Mouse (Mus musculus): ENCODE measurements around the gene Gas2l1. TPM values are rescaled to one million over a fixed set of nuclear protein-coding genes. Genes with fewer than 3 reads are reported as not detected.

Gas2l1 gene
- polyA plus RNA-seq (2012; rRNA removed) = 40.2 and 48.3 TPM in 2 replicates

DNA sequence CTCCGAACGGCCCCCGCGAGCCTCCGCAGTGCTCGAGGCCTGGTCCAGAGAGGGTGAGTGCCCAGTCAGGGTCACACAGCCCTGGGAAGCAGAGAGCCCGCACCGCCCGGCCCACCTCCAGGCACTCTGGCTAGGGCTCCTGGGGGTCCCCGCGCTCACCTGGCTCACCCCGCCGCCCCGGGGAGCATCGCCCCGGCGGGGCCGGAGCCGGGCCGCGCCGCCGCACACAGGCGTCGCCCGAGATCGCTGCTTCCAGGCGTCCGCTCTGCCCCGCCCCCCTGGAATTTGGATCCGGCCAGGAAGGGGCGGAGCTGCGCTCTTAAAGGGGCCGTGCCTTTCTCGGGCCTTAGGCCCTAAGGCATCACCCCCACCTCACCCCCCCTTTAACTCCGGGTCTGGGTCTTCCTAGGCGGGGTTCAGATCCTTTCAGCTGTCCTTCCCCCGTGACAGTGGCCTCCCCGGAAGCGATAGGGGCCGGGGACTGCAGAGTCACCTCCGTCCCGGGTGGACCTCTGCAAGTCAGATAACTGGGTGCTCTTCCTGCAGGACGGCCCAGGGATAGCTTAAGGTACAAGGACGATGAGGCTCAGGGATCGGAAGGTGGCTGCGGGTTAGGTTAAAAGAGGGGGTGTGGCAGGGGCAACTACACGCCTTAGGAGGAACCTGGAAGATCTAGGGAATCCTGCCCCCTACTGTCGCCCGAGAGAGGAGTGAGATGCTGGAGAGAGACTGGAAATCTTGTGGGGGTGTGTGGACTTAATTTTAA, at the start of gene Gas2l1:
Gene Gas2l1 (minus strand): TSS at position 272 of the 766 bp plus-strand sequence.
- under 1% methylated on average over 47 of the region's 50 CpGs for WGBS

DNA sequence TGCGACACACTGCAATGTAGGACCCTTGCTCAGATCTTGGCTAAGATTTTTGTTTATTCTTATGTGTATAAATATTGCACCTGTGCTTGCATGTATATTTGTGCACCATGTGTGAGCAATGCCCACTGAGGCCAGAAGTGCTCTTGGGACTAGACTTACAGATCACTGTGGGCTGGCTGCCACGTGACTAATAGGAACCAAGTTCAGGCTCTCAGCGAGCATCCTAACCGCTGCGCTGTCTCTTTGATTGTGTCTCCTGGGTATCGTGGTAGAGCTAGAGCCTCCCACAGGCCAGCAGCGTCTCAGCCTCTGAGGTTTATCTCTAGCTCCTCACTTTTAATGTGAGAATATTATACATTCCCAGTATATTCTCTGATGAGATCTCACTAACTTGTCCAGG, 48.5 kb upstream of the Gas2l1 start:
- DNase-seq = no peak
- Histone ChIP-seq H3K4me3 (ENCODE audit: insufficient read depth, low read depth, low read length) (no peak overlapping the region), H3K36me3 (ENCODE audit: control insufficient read depth, insufficient read depth, low read length) (no peaks in the 10 kb centered on the region), H3K27ac (ENCODE audit: insufficient read depth, low read depth, low read length) (no peak overlapping the region), H3K27me3 (replicated peaks; ENCODE audit: control insufficient read depth, insufficient read depth, low read length) (no peaks in the 10 kb centered on the region), H3K4me1 (ENCODE audit: control insufficient read depth, insufficient read depth, low read length) (no peaks in the 10 kb centered on the region)
- 95% methylated on average over 7 of the region's 7 CpGs for WGBS
- TF ChIP-seq POLR2A (IDR thresholded peaks at IDR 0.05; ENCODE audit: low read depth, low read length) = no peak
- TF ChIP-seq CTCF (conservative IDR thresholded peaks at IDR 0.05; ENCODE audit: insufficient read depth, insufficient read length, low read depth, low read length) = no peak

More for the DNA sequence above, at the start of gene Gas2l1:
- peak; percentile 75 for TF ChIP-seq CTCF (conservative IDR thresholded peaks at IDR 0.05; ENCODE audit: insufficient read depth, insufficient read length, low read depth, low read length)
- no peak for TF ChIP-seq POLR2A (IDR thresholded peaks at IDR 0.05; ENCODE audit: low read depth, low read length)
- Histone ChIP-seq H3K4me3 (ENCODE audit: insufficient read depth, low read depth, low read length) (peak within 1 kb of the TSS; percentile 75), H3K27ac (ENCODE audit: insufficient read depth, low read depth, low read length) (peak within 1 kb of the TSS; percentile 44; the same call in 1 of the 2 replicates), H3K36me3 (ENCODE audit: control insufficient read depth, insufficient read depth, low read length) (peaks cover 3% of the 10 kb centered on the region), H3K4me1 (ENCODE audit: control insufficient read depth, insufficient read depth, low read length) (peaks cover 19% of the 10 kb centered on the region), H3K27me3 (replicated peaks; ENCODE audit: control insufficient read depth, insufficient read depth, low read length) (no peaks in the 10 kb centered on the region)
- DNase-seq = peak; percentile 95

- H3K27me3 ChIP-seq (replicated peaks; ENCODE audit: control insufficient read depth, insufficient read depth, low read length) = no peaks in the 10 kb centered on the region
- DNase-seq = no peak
- H3K4me3 ChIP-seq (ENCODE audit: insufficient read depth, low read depth, low read length) = no peak overlapping the region
- no peak for TF ChIP-seq CTCF (conservative IDR thresholded peaks at IDR 0.05; ENCODE audit: insufficient read depth, insufficient read length, low read depth, low read length)
- TF ChIP-seq POLR2A (IDR thresholded peaks at IDR 0.05; ENCODE audit: low read depth, low read length) = no peak
- H3K4me1 ChIP-seq (ENCODE audit: control insufficient read depth, insufficient read depth, low read length) = no peaks in the 10 kb centered on the region
- no peak overlapping the region for H3K27ac ChIP-seq (ENCODE audit: insufficient read depth, low read depth, low read length)
- H3K36me3 ChIP-seq (ENCODE audit: control insufficient read depth, insufficient read depth, low read length) = no peaks in the 10 kb centered on the region
- 75% methylated on average over 8 of the region's 8 CpGs for WGBS
These were observed 44.3 kb upstream of the Gas2l1 start for GRCm38 (mm10) chr11:5109441-5109840.

- no peak overlapping the region for H3K4me3 ChIP-seq (ENCODE audit: insufficient read depth, low read depth, low read length)
- TF ChIP-seq POLR2A (IDR thresholded peaks at IDR 0.05; ENCODE audit: low read depth, low read length) (no peak), CTCF (conservative IDR thresholded peaks at IDR 0.05; ENCODE audit: insufficient read depth, insufficient read length, low read depth, low read length) (no peak)
- H3K4me1 ChIP-seq (ENCODE audit: control insufficient read depth, insufficient read depth, low read length) = no peaks in the 10 kb centered on the region
- no peaks in the 10 kb centered on the region for H3K27me3 ChIP-seq (replicated peaks; ENCODE audit: control insufficient read depth, insufficient read depth, low read length)
- 99% methylated on average over 4 of the region's 4 CpGs for WGBS
- H3K27ac ChIP-seq (ENCODE audit: insufficient read depth, low read depth, low read length) = no peak overlapping the region
- no peak for DNase-seq
- H3K36me3 ChIP-seq (ENCODE audit: control insufficient read depth, insufficient read depth, low read length) = no peaks in the 10 kb centered on the region
These were observed 38.9 kb upstream of the Gas2l1 start for GRCm38 (mm10) chr11:5103986-5104509.

GRCm38 (mm10) chr11:5102384-5102783, 37.3 kb upstream of the Gas2l1 start:
- H3K36me3 ChIP-seq (ENCODE audit: control insufficient read depth, insufficient read depth, low read length) = no peaks in the 10 kb centered on the region
- no peaks in the 10 kb centered on the region for H3K27me3 ChIP-seq (replicated peaks; ENCODE audit: control insufficient read depth, insufficient read depth, low read length)
- no peak overlapping the region for H3K4me3 ChIP-seq (ENCODE audit: insufficient read depth, low read depth, low read length)
- WGBS = 93% methylated on average over 7 of the region's 7 CpGs
- no peak for DNase-seq
- no peak overlapping the region for H3K27ac ChIP-seq (ENCODE audit: insufficient read depth, low read depth, low read length)
- peaks cover 3% of the 10 kb centered on the region; the same call in 1 of the 2 replicates for H3K4me1 ChIP-seq (ENCODE audit: control insufficient read depth, insufficient read depth, low read length)
- TF ChIP-seq POLR2A (IDR thresholded peaks at IDR 0.05; ENCODE audit: low read depth, low read length) (no peak), CTCF (conservative IDR thresholded peaks at IDR 0.05; ENCODE audit: insufficient read depth, insufficient read length, low read depth, low read length) (no peak)

DNA sequence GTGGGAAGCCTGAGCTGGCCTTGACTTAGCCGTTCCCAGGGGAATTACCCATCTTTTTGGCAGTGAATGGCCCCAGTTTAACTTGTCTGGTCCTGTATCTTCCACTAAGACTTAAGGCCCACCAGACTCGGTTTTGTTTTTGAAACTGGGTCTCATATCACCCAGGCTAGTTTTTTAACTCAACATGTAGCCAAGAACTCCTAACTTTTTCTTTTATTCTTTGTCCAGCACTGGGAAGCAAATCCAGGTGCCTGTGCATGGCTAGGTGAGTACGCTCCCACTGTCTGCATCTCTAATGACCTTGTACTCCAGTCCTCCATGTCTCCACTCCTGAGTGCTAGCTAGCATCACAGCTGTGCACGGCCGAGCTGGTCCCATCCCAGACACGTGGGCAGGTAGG, 36.5 kb upstream of the Gas2l1 start:
- no peak for DNase-seq
- no peaks in the 10 kb centered on the region for H3K36me3 ChIP-seq (ENCODE audit: control insufficient read depth, insufficient read depth, low read length)
- peaks cover 5% of the 10 kb centered on the region; the same call in 1 of the 2 replicates for H3K4me1 ChIP-seq (ENCODE audit: control insufficient read depth, insufficient read depth, low read length)
- no peaks in the 10 kb centered on the region for H3K27me3 ChIP-seq (replicated peaks; ENCODE audit: control insufficient read depth, insufficient read depth, low read length)
- TF ChIP-seq CTCF (conservative IDR thresholded peaks at IDR 0.05; ENCODE audit: insufficient read depth, insufficient read length, low read depth, low read length) = no peak
- TF ChIP-seq POLR2A (IDR thresholded peaks at IDR 0.05; ENCODE audit: low read depth, low read length) = no peak
- WGBS = 73% methylated on average over 6 of the region's 6 CpGs
- no peak overlapping the region for H3K4me3 ChIP-seq (ENCODE audit: insufficient read depth, low read depth, low read length)
- no peak overlapping the region for H3K27ac ChIP-seq (ENCODE audit: insufficient read depth, low read depth, low read length)

GRCm38 (mm10) chr11:5100801-5101200, 35.7 kb upstream of the Gas2l1 start:
- no peak for DNase-seq
- 50% methylated on average over 5 of the region's 5 CpGs for WGBS
- Histone ChIP-seq H3K4me3 (ENCODE audit: insufficient read depth, low read depth, low read length) (no peak overlapping the region), H3K4me1 (ENCODE audit: control insufficient read depth, insufficient read depth, low read length) (peaks cover 7% of the 10 kb centered on the region; the same call in 1 of the 2 replicates), H3K27me3 (replicated peaks; ENCODE audit: control insufficient read depth, insufficient read depth, low read length) (no peaks in the 10 kb centered on the region), H3K36me3 (ENCODE audit: control insufficient read depth, insufficient read depth, low read length) (no peaks in the 10 kb centered on the region), H3K27ac (ENCODE audit: insufficient read depth, low read depth, low read length) (no peak overlapping the region)
- TF ChIP-seq POLR2A (IDR thresholded peaks at IDR 0.05; ENCODE audit: low read depth, low read length) = no peak
- TF ChIP-seq CTCF (conservative IDR thresholded peaks at IDR 0.05; ENCODE audit: insufficient read depth, insufficient read length, low read depth, low read length) = no peak

Measured in kidney, adult 2 months (tissue).